Mouse (Mus musculus) bone marrow macrophage, adult 2 months (primary cell): ENCODE results near the gene Fbxl17.

Experiments
- CTCF ChIP-seq: IDR thresholded peaks from 2 replicates; pipeline ENCODE4 v1.5.1; 2012; ENCODE audit warnings: low read depth, mild to moderate bottlenecking, low read length, moderate library complexity
- POLR2A ChIP-seq: IDR thresholded peaks from 2 replicates; pipeline ENCODE4 v1.6.1; 2012; ENCODE audit warnings: mild to moderate bottlenecking, low read depth, low read length, borderline replicate concordance

GRCm38 (mm10) chr17:63235821-63236220, 264.0 kb downstream of the Fbxl17 start:
- TF ChIP-seq CTCF (no peak), POLR2A (no peak)
